Mouse (Mus musculus) embryonic fibroblast, embryonic 13.5 days (primary cell): ENCODE results near the gene Mesp2. TPM values are rescaled to one million over a fixed set of nuclear protein-coding genes. Genes with fewer than 3 reads are reported as not detected.
"Not testable (repeated sequence)": the region's sequence is repeated elsewhere in the genome, so short reads cannot be mapped to it uniquely, and the experiment has no call there.

Experiments used
- H3K27ac ChIP-seq: 2 replicates; pipeline ENCODE4 v1.5.1; 2012; ENCODE audit warnings: low read length, control low read depth, inconsistent platforms; ENCODE audit not compliant: insufficient read depth
- H3K4me1 ChIP-seq: 2 replicates; pipeline ENCODE4 v1.6.1; 2011; ENCODE audit warnings: low read length; ENCODE audit not compliant: control insufficient read depth, insufficient read depth
- H3K4me3 ChIP-seq: 2 replicates; pipeline ENCODE4 v1.5.1; 2011; ENCODE audit warnings: mild to moderate bottlenecking, control low read depth, low read length; ENCODE audit not compliant: insufficient read depth
- CTCF ChIP-seq: IDR thresholded peaks from 2 replicates; pipeline ENCODE4 v1.5.1; 2011; ENCODE audit warnings: mild to moderate bottlenecking, control low read depth, low read length, moderate library complexity, borderline replicate concordance; ENCODE audit not compliant: insufficient read depth
- POLR2A ChIP-seq: IDR thresholded peaks from 2 replicates; pipeline ENCODE4 v1.6.1; 2011; ENCODE audit warnings: low read depth, mild to moderate bottlenecking, control low read depth, low read length, moderate library complexity
- polyA plus RNA-seq: library from polyadenylated mRNA; stranded (reverse); fragments of >200 nt; gene quantifications from 2 replicates; pipeline ENCODE4 v1.2.4, GENCODE M21; 2011; ENCODE audit warnings: low read depth; ENCODE audit not compliant: missing spikeins, insufficient read length

The Mesp2 gene
- polyA plus RNA-seq, 1 experiment = not detected

DNA sequence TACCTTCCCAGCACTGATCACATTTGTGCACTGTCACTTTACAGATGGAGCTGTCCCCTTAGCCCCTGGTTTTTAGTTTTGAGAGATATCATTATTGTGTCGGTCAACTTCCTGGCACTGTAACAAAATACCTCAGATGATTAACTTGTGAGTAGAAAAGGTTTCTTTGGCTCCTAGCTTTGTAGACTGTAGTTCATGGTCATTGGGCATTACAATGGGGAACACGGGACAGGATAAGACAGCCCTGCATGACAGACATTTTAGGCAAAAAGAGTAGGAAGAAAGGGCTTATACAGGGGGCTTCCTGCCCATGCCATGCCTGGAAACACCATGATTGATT is 28.0 kb upstream of the Mesp2 start:
- TF ChIP-seq POLR2A = no peak
- no peak for TF ChIP-seq CTCF
- H3K4me1 ChIP-seq = peaks cover 7% of the 10 kb centered on the region; the same call in 1 of the 2 replicates
- H3K4me3 ChIP-seq = no peak overlapping the region
- H3K27ac ChIP-seq = no peak overlapping the region

DNA sequence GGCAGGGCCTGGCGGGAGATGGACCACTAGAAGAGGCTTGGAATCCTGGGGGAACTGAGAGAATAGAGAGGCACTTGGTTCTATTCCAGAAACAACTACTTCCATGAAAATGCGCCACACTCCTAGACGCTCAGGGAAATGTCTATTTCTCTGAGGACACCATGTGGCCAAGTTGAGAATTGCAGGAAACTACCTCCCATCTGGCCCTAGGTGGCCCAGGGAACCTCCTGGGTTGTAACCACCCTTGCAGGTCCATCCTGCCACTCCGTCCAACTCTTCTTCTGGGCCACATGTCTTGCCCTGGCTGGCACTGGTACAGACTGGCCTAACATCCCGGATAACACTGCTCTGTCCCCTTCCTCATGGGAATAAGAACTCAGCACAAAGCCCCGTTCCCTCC is 24.2 kb upstream of the Mesp2 start:
- Histone ChIP-seq H3K4me3 (no peak overlapping the region), H3K27ac (no peak overlapping the region), H3K4me1 (peaks cover 4% of the 10 kb centered on the region; the same call in 1 of the 2 replicates)
- TF ChIP-seq POLR2A = no peak
- 0 out of 2 replicates have a peak, but pooled peaks have one; percentile 1 for TF ChIP-seq CTCF

DNA sequence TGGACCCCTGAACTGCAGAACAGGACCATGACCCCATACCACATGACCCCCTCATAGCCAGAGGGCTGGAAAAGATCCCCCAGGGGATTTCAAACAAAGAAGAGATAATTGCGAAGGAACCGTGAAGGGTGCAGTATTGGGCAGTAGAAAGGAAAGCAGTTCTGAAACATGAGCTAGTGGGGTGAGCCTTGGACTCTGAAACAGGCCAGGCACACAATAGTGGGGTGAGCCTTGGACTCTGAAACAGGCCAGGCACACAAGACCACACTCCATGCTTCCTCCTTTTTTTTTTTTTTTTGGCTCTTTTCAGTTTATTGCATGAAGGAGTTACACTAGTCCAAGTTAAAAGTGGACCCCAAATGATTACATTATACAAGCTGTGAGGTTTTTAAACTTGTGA is 20.7 kb upstream of the Mesp2 start:
- H3K4me3 ChIP-seq, H3K27ac ChIP-seq: not testable (repeated sequence)

DNA sequence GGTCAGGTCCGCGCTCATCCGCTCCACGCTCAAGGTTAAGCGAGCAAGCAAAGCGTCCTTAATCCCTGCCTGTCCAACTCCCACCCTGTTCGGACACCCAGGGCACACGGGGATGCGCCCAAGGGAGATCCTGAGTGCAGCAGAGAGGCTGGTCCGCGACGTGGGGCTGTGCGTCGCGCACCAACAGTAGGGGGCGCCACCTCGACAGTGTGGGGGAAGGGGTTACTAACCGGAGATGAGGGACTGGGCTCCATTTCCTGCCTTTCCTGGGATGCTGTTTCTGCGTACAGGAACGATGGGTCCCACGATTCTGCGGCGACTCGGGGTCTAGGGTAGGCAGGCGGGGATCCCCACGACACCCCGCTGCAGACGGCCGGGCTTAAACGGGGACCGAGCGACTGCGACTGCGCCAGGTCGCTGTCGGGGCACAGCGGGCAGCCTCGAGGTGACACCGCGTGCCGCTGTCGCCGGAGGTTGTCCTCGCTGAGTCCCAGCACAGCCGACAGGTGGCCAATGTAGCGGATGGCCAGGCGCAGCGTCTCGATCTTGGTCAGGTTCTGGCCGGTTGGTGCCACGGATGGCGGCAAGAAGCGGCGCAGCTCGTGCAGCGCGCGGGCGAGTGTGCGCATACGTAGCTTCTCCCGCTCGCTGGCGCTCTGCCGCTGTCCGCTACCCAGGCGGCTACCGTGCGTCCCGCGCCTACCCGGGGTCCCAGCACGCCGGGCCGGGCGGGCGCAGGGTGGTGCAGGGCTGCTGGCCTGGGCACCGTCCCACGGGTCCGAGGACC is 17.7 kb upstream of the Mesp2 start:
- H3K4me3 ChIP-seq = peak overlapping the region; percentile 27
- H3K4me1 ChIP-seq = no peaks in the 10 kb centered on the region
- no peak overlapping the region for H3K27ac ChIP-seq
- TF ChIP-seq POLR2A = no peak
- TF ChIP-seq CTCF = peak; percentile 84

More for the DNA sequence above, 20.7 kb upstream of the Mesp2 start:
- H3K4me1 ChIP-seq = not testable (repeated sequence)

DNA sequence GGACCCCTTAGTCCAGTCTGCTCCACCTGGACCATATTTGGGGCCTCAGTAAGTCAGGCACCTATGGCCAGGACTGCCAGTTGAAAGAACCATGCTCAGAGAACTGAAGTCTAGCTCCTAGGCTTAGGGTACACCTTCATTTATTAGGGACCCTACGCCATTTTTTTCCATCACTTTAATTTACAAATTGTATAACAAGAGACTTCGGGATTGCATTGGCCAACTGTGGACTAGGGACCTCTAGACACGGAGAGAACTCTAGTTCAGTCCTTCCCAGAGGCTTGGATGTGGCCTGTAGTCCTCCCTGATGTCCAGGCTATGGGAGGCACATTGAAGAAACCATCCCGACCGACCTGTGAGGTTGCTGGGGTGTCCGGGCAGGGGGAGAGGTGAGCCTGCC is 16.8 kb upstream of the Mesp2 start, which contains the start of gene Mesp1:
Gene Mesp1 (minus strand): TSS at position 101 of the 400 bp plus-strand sequence.
- Histone ChIP-seq H3K4me3 (peak within 1 kb of the TSS; percentile 27), H3K27ac (no peak within 1 kb of the TSS)

DNA sequence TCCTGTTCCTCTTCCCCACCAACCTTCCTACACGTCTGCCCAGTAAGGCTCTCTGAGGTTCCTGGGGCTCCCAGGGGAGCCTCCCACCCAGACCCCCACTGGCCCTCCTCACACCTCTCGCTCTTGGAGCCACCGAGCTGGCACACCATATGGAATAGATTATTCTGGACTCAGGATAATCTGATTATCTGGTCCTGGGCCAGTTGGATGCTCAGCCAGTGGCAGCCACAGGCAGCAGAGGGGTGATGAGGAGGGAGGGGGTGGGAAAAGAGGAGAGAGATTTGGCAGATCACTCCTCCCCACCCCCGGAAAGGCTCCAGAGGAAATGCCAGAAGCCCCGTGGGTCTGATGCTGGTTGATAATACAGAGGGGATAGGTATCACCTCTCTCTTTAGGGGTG is 11.9 kb upstream of the Mesp2 start:
- no peak overlapping the region for H3K4me3 ChIP-seq
- H3K4me1 ChIP-seq = no peaks in the 10 kb centered on the region
- no peak for TF ChIP-seq CTCF
- no peak for TF ChIP-seq POLR2A
- no peak overlapping the region for H3K27ac ChIP-seq

More for the DNA sequence above, 16.8 kb upstream of the Mesp2 start, which contains the start of gene Mesp1:
- TF ChIP-seq POLR2A (no peak), CTCF (no peak)
- H3K4me1 ChIP-seq = no peaks in the 10 kb centered on the region

DNA sequence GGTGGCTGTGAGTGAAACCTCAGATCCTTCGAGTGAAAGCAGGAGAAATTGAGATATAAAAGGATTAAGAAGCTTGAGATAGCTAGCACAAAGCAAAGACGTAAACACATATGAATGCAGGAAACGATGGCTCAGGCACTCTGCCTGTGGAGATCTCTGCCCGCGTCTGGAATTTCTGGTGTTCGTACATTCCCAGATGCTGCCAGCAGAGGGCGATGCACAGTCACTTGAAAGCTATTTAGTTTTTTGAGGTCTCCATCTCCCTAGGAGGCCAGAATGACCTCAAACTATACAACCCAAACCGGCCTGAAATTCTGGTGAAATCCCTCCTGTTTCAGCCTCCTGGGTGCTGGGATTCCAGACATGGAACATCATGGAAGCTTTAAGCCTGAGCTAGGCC is 11.5 kb upstream of the Mesp2 start:
- Histone ChIP-seq H3K4me1 (0 out of 2 replicates have a peak, but pooled peaks cover 3% of the 10 kb centered on the region), H3K4me3 (no peak overlapping the region), H3K27ac (no peak overlapping the region)
- TF ChIP-seq CTCF (peak; percentile 57; the same call in 1 of the 2 replicates), POLR2A (no peak)

DNA sequence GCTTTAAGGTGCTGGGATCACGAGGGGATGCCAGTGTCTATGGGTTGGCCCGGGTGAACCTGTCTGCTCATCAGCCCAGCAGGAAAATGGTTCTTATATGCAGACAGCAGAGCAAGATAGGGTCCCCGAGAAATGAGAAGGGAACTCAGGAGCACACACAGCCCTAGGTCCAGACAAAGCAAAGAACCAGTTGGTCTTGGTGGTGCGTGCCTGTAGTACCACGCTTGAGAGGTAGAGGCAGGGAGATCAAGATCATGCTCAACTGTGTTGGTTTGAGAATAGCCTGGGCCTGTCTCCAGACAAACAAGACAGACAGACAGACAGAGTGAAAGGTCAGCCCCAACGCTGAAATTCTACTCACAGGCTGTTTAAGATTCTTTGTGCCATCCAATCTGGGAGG is 11.0 kb upstream of the Mesp2 start:
- Histone ChIP-seq H3K4me1 (0 out of 2 replicates have a peak, but pooled peaks cover 6% of the 10 kb centered on the region), H3K27ac (no peak overlapping the region), H3K4me3 (no peak overlapping the region)
- no peak for TF ChIP-seq CTCF
- TF ChIP-seq POLR2A = no peak

DNA sequence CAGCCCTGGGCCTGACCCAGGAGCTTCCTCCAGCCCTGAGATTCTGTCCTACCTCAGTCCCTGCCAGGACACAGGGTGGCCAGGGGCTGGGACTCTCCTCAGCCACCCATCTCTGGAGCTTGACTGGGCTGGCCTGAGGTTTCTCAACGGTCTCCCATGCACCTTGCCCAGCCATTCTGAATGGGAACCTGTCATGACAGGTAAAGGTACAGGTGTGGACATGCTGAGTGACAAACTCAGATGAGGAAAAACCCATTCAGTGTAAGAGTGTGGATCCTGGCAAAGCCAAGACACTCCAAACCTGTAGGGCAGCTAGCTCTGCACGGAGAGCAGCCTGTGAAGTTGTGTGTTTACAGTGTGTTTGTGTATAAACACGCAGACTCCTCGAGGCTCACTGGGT is 10.2 kb upstream of the Mesp2 start:
- 0 out of 2 replicates have a peak, but pooled peaks cover 6% of the 10 kb centered on the region for H3K4me1 ChIP-seq
- no peak for TF ChIP-seq CTCF
- TF ChIP-seq POLR2A = no peak
- H3K4me3 ChIP-seq = no peak overlapping the region

DNA sequence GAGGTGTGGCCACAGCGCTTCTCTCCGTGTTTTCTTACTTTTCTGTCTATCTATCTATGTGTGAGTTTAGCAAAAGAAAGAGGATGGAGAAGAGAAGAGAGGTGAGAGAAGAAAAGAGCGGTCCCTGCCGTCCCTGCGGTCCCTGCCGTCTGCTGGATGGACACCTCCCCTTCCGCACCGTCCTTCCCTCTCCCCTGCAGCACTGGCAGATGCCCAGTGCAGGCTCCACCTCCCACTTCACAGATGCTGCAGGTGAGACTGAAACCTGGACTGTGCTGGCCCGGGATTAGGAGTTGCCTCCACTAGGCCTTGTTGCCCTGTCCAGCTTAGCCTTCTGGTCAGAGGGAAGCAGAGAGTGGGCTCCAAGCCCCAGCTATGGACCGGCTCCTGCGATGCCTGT is 9.1 kb upstream of the Mesp2 start:
- Histone ChIP-seq H3K4me1 (0 out of 2 replicates have a peak, but pooled peaks cover 6% of the 10 kb centered on the region), H3K27ac (no peak overlapping the region), H3K4me3 (no peak overlapping the region)
- TF ChIP-seq CTCF = no peak

More for the DNA sequence above, 10.2 kb upstream of the Mesp2 start:
- H3K27ac ChIP-seq = no peak overlapping the region
